Mouse (Mus musculus) right cerebral cortex, postnatal 14 days (tissue): ENCODE results near the gene Olfr1496.
"Not testable (repeated sequence)": the region's sequence is repeated elsewhere in the genome, so short reads cannot be mapped to it uniquely, and the experiment has no call there.

ENCODE experiments used
- DNase-seq: peaks from one replicate; pipeline ENCODE4 v3.0.0; 2022

Olfr1496 gene

DNA sequence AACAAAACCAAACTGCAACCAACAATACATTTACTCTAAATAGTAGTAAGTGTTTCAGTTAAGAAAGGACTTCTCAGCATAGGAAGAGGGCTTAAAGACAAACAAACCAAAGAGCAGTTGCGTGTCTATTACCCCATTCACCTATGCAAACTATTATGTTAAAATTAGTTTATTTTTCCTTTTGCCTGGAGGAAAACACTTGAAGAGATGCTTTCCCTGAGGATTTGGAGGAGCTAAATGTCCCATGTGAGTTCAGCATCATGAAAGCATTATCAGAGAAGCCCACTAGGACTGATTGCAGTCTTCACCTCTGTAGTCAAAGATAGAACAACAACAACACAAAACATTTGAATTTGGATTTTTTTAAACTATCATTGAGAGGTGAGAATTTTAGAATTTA, at the start of gene Olfr1496:
Gene Olfr1496 (plus strand): TSS at position 301 of the 400 bp plus-strand sequence.
- no peak for DNase-seq

DNA sequence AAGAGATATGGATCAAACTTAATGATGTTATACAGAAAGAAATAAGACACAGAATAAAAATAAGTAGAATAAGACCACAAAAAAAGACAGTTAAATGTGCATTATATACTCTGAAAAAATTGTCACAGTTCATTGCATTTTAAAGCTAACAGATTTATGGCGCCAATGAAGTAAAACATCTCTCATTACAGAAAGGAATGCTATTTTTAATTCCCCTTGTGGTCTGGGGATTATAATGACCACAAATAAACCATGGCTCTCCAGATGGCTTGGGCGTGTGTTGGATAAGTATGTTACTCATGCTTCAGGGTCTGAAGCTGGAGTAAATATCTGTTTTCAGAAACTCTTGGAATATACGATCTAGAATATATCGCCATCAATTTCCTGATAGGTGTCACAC, 38.2 kb upstream of the Olfr1496 start, which contains the start of gene Olfr1494:
Gene Olfr1494 (plus strand): TSS at position 301 of the 400 bp plus-strand sequence.
- no peak for DNase-seq

- no peak for DNase-seq
These were observed 28.3 kb upstream of the Olfr1496 start for GRCm38 (mm10) chr19:13749366-13749765.

GRCm38 (mm10) chr19:13764306-13764705, 13.4 kb upstream of the Olfr1496 start, which contains the start of gene Olfr1495:
Olfr1495 (plus strand) TSS chr19:13764606.
- DNase-seq, result no peak

GRCm38 (mm10) chr19:13768565-13769276, 9.0 kb upstream of the Olfr1496 start:
- DNase-seq, result no peak

- no peak for DNase-seq
These were observed 20.4 kb downstream of the Olfr1496 start, which contains the start of gene Olfr1497 for GRCm38 (mm10) chr19:13798102-13798501. Olfr1497 (minus strand) TSS chr19:13798202.

DNA sequence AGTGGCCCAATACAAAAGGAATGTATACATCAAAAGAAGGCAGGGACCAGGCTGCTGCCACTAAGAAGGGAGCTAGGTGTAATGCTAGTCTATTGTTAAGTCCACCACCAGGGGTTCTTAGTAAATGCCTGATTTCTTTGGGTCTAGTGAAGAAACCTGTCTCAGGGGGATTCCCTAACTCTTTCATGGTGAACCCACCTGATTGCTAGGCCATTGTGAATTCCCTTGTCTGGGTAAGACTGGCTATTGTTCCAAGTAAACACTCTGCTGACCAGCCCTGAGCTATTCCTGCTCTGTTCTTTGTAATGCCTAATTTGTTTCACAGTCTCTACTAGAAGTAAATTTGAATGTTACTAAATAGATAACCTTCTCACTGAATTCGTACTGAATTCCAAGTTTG, 27.8 kb downstream of the Olfr1496 start:
- not testable (repeated sequence) for DNase-seq

GRCm38 (mm10) chr19:13812823-13813222, 35.1 kb downstream of the Olfr1496 start:
- no peak for DNase-seq

DNA sequence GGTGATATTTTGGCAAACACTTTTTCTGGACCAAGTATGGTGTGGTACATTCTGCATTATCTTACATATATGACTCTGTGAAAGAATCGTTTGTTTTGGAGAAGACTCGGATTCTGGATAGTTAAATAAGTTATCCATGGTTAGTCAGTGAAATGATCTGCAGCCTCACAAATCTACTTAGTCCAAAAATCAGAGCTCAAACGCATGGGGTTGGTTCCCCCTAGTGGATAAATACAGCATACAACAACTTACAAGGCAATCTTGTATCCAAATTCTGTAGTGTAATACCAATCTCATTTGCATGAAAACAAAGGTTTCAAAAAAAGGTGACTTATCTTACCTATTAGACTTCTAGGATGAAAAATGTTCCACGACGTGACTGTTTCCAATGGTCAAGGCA, 41.1 kb downstream of the Olfr1496 start:
- DNase-seq, result no peak

DNA sequence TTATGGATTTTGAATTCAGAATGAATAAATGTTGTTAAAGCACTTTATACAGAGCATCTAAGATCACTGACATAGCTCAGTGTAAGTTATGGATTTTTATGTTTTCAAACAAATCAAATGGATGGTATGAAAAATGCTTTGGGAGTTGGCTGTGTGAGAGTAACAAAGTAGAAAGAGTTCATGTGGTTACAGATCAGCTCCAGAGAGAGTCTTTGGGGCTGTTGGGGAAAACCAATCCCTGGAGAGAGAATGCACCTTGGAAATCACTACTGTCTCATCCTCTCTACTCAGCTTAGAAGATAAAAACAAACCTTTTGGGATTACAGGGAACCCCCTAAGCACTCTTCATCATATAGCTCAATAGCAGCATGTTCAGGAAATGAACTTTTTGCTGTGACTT, 41.7 kb downstream of the Olfr1496 start, which contains the start of gene Olfr1499:
Gene Olfr1499 (minus strand): TSS at position 101 of the 400 bp plus-strand sequence.
- no peak for DNase-seq

DNA sequence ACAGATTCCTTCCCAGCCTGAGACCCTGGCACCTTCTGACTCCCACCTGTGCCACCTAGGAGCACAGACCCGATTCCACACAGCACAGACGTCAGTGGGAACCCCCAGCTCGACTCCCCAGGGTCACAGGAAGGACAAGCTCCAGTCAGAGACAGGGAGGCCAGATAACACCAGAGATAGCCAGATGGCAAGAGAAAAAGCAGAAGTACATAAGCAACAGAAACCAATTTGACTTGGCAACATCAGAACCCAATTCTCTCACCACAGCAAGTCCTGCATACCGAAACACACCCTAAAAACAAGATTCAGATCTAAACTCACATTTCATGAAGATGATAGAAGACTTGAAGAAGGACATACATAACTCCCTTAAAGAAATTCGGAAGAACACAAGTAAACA, 43.2 kb downstream of the Olfr1496 start:
- DNase-seq, result no peak

DNA sequence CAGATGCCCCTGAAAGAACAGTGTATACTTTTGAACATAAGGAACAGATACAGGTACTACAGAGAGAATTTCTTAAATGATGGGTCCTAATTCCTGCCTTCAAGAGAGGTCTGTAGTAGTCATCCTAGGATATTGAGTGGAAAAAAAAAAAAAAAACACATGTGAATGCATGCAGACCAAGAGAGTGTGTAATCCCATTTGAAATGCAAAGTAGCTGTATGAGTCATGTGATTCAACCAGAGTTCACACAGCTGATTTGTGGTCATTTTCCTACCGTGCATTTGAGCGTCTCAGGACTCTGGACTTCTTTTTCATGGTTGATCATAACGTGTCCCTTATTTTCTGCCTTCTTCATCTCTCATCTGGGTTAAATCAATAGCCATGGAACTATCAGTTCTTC, 50.8 kb downstream of the Olfr1496 start:
- no peak for DNase-seq

- no peak for DNase-seq
These were observed 52.7 kb downstream of the Olfr1496 start, which contains the start of gene Olfr1500 for GRCm38 (mm10) chr19:13830388-13830787. Olfr1500 (minus strand) TSS chr19:13830488.
